ENCODE assay signal across 13 mouse cellular contexts in genomic region chr11:113767285-113767684, GRCm38 (mm10). TPM values are rescaled to one million over a fixed set of nuclear protein-coding genes. Genes with fewer than 3 reads are reported as not detected.
DNase-seq lines count a peak whose midpoint lies in the region; ATAC-seq and TF ChIP-seq lines count a peak whose summit lies in the region.
"Had no signal": no experiment of that assay in that cellular context is flagged by ENCODE, and none has a peak within 500 bp of the region (broad histone marks: within the 10 kb centered on the region; RNA-seq: fewer than 3 reads in every experiment).

No protein-coding gene starts in this region.

- no peaks in the 10 kb centered on the region for H3K36me3 ChIP-seq in forebrain, postnatal 0 days (ENCODE audit: insufficient read depth)
- H3K36me3 ChIP-seq in forebrain, embryonic 11.5 days (ENCODE audit: control insufficient read depth, insufficient read depth, low read length): no peaks in the 10 kb centered on the region
- no peaks in the 10 kb centered on the region for H3K36me3 ChIP-seq in lung, embryonic 16.5 days (ENCODE audit: control insufficient read depth, insufficient read depth, low read length)
- no peaks in the 10 kb centered on the region for H3K36me3 ChIP-seq in heart, embryonic 16.5 days (ENCODE audit: control insufficient read depth, insufficient read depth)
- H3K36me3 ChIP-seq: hindbrain, embryonic 13.5 days had no signal

- H3K4me3 ChIP-seq in forebrain, postnatal 0 days (ENCODE audit: low read depth, low read length): no peak overlapping the region
- H3K4me3 ChIP-seq in forebrain, embryonic 11.5 days (ENCODE audit: low read depth, low read length): no peak overlapping the region
- H3K4me3 ChIP-seq in lung, embryonic 16.5 days (ENCODE audit: low read length): no peak overlapping the region
- H3K4me3 ChIP-seq in heart, embryonic 16.5 days (ENCODE audit: low read length): no peak overlapping the region
- H3K4me3 ChIP-seq: hindbrain, embryonic 13.5 days; myocyte had no signal

- DNase-seq in forebrain, postnatal 0 days: no peak
- DNase-seq in forebrain, embryonic 11.5 days (ENCODE audit: low spot score): no peak
- DNase-seq in lung, postnatal 14 days: no peak
- no peak for DNase-seq in thymus, postnatal 14 days
- DNase-seq in left cerebral cortex, postnatal 4 days: no peak

- H3K4me2 ChIP-seq in forebrain, postnatal 0 days (ENCODE audit: low read depth): no peak overlapping the region
- no peak overlapping the region for H3K4me2 ChIP-seq in forebrain, embryonic 11.5 days (ENCODE audit: low read depth, low read length, severe bottlenecking)
- H3K4me2 ChIP-seq in lung, embryonic 16.5 days (ENCODE audit: low read depth, low read length): no peak overlapping the region
- H3K4me2 ChIP-seq in heart, embryonic 16.5 days (ENCODE audit: low read depth, low read length): peak overlapping the region; percentile 13; the same call in 1 of the 2 replicates
- H3K4me2 ChIP-seq: hindbrain, embryonic 13.5 days had no signal

- no peak overlapping the region for H3K27ac ChIP-seq in forebrain, postnatal 0 days (ENCODE audit: low read depth, low read length)
- H3K27ac ChIP-seq in forebrain, embryonic 11.5 days (ENCODE audit: low read depth, low read length): no peak overlapping the region
- peak overlapping the region; percentile 82 for H3K27ac ChIP-seq in lung, embryonic 16.5 days (ENCODE audit: low read length)
- peak overlapping the region; percentile 54 for H3K27ac ChIP-seq in heart, embryonic 16.5 days (ENCODE audit: low read length)

- no peaks in the 10 kb centered on the region for H3K27me3 ChIP-seq in forebrain, postnatal 0 days (ENCODE audit: insufficient read depth, low read length)
- no peaks in the 10 kb centered on the region for H3K27me3 ChIP-seq in forebrain, embryonic 11.5 days (ENCODE audit: control insufficient read depth, insufficient read depth, low read length)
- H3K27me3 ChIP-seq in lung, embryonic 16.5 days (ENCODE audit: control insufficient read depth, insufficient read depth, low read depth, low read length): no peaks in the 10 kb centered on the region
- no peaks in the 10 kb centered on the region for H3K27me3 ChIP-seq in heart, embryonic 16.5 days (ENCODE audit: control insufficient read depth, insufficient read depth, low read length)
- H3K27me3 ChIP-seq: hindbrain, embryonic 13.5 days; Patski had no signal

- H3K9ac ChIP-seq in forebrain, postnatal 0 days: no peak overlapping the region
- H3K9ac ChIP-seq in forebrain, embryonic 11.5 days (ENCODE audit: low read length): no peak overlapping the region
- H3K9ac ChIP-seq in lung, embryonic 16.5 days (ENCODE audit: low read length): 0 out of 2 replicates have a peak overlapping the region, but pooled peaks have one; percentile 36
- peak overlapping the region; percentile 23; the same call in 1 of the 2 replicates for H3K9ac ChIP-seq in heart, embryonic 16.5 days (ENCODE audit: low read length)
- H3K9ac ChIP-seq: hindbrain, embryonic 13.5 days had no signal

- 0 out of 2 replicates have a peak, but pooled peaks cover 12% of the 10 kb centered on the region for H3K4me1 ChIP-seq in forebrain, postnatal 0 days (ENCODE audit: insufficient read depth)
- H3K4me1 ChIP-seq in forebrain, embryonic 11.5 days (replicated peaks; ENCODE audit: control insufficient read depth, insufficient read depth, low read length): peaks cover 9% of the 10 kb centered on the region; the same call in 1 of the 2 replicates
- peaks cover 31% of the 10 kb centered on the region for H3K4me1 ChIP-seq in lung, embryonic 16.5 days (replicated peaks; ENCODE audit: control insufficient read depth, insufficient read depth, low read length)
- peaks cover 13% of the 10 kb centered on the region for H3K4me1 ChIP-seq in heart, embryonic 16.5 days (ENCODE audit: control insufficient read depth, insufficient read depth, low read length)

- no peak for TF ChIP-seq CTCF in forebrain, postnatal 0 days (IDR thresholded peaks at IDR 0.05; ENCODE audit: low read depth)

- no peaks in the 10 kb centered on the region for H3K9me3 ChIP-seq in forebrain, postnatal 0 days (ENCODE audit: low read length)
- no peaks in the 10 kb centered on the region for H3K9me3 ChIP-seq in forebrain, embryonic 11.5 days (ENCODE audit: control insufficient read depth, low read length)
- H3K9me3 ChIP-seq in lung, embryonic 16.5 days (ENCODE audit: control insufficient read depth, low read length): no peaks in the 10 kb centered on the region
- no peaks in the 10 kb centered on the region for H3K9me3 ChIP-seq in heart, embryonic 16.5 days (replicated peaks; ENCODE audit: control insufficient read depth, low read length)
- H3K9me3 ChIP-seq: hindbrain, embryonic 13.5 days had no signal

- ATAC-seq in forebrain, postnatal 0 days: peak; percentile 18; the same call in 1 of the 2 replicates
- no peak for ATAC-seq in forebrain, embryonic 11.5 days (replicated peaks; ENCODE audit: low FRiP score)
- ATAC-seq in lung, embryonic 16.5 days (ENCODE audit: low read depth): peak; percentile 13
- no peak; the same call in 1 of the 2 replicates for ATAC-seq in heart, embryonic 16.5 days (replicated peaks; ENCODE audit: extremely low read depth, insufficient read depth, low FRiP score)
- ATAC-seq in megakaryocyte progenitor cell, adult 5-6 weeks (replicated peaks; ENCODE audit: poor library complexity): 0 out of 2 replicates have a peak, but pooled peaks have one; percentile 8
- ATAC-seq: Patski had no signal

- 61% methylated on average over 8 of the region's 8 CpGs for WGBS in forebrain, postnatal 0 days
- WGBS in forebrain, embryonic 11.5 days: 74% methylated on average over 8 of the region's 8 CpGs
- WGBS in lung, embryonic 16.5 days: 44% methylated on average over 8 of the region's 8 CpGs
- WGBS in heart, embryonic 16.5 days: 34% methylated on average over 8 of the region's 8 CpGs

- intact Hi-C loops in left cerebral cortex, postnatal 4 days (cut with DNase I): no loop called here

RNA-seq across cellular contexts. Expression of gene Cdc42ep4, which starts 15.6 kb away (rescaled TPM):
- total RNA-seq in forebrain, postnatal 0 days (2014; rRNA removed): 86.6 and 102 TPM in 2 replicates
- polyA plus RNA-seq in forebrain, postnatal 0 days (2015; fragmentation: Nextera tagmentation; extraction: Ambion mirVana): 75.4 and 81.0 TPM in 2 replicates
- 78.5 and 88.6 TPM in 2 replicates for polyA plus RNA-seq in forebrain, embryonic 11.5 days (2014; fragmentation: Nextera tagmentation; extraction: Ambion mirVana)
- 129 and 130 TPM in 2 replicates for polyA plus RNA-seq in lung, embryonic 16.5 days (2015; fragmentation: Nextera tagmentation; extraction: Ambion mirVana)
- polyA plus RNA-seq in heart, embryonic 16.5 days (2015; fragmentation: Nextera tagmentation; extraction: Ambion mirVana): 25.1 and 30.2 TPM in 2 replicates
- 10.0 and 10.3 TPM in 2 replicates for total RNA-seq in megakaryocyte progenitor cell, adult 5-6 weeks (2015)
- 14.5 and 14.7 TPM in 2 replicates for total RNA-seq in megakaryocyte progenitor cell, adult 5-6 weeks (2017)
- 10 to 100 TPM; 53.1 to 53.4 TPM for total RNA-seq in left cerebral cortex, postnatal 4 days (2021)

RNA-seq across cellular contexts. Expression of gene Cpsf4l, which starts 57.5 kb away (rescaled TPM):
- not detected in 2 replicates for total RNA-seq in forebrain, postnatal 0 days (2014; rRNA removed)
- 0.10 and 0.30 TPM in 2 replicates for polyA plus RNA-seq in forebrain, postnatal 0 days (2015; fragmentation: Nextera tagmentation; extraction: Ambion mirVana)
- 0.33 and 0.47 TPM in 2 replicates for polyA plus RNA-seq in forebrain, embryonic 11.5 days (2014; fragmentation: Nextera tagmentation; extraction: Ambion mirVana)
- polyA plus RNA-seq in lung, embryonic 16.5 days (2015; fragmentation: Nextera tagmentation; extraction: Ambion mirVana): 0.90 and 3.1 TPM in 2 replicates
- polyA plus RNA-seq in heart, embryonic 16.5 days (2015; fragmentation: Nextera tagmentation; extraction: Ambion mirVana): 4.6 and 13.3 TPM in 2 replicates
- total RNA-seq in megakaryocyte progenitor cell, adult 5-6 weeks (2015): not detected in 2 replicates
- not detected in 2 replicates for total RNA-seq in megakaryocyte progenitor cell, adult 5-6 weeks (2017)
- not detected for total RNA-seq in left cerebral cortex, postnatal 4 days (2021)
- total RNA-seq: common myeloid progenitor, adult 5-6 weeks had no signal
- polyA plus RNA-seq: macrophage had no signal

Comparison
In these comparisons a context has a peak if more than half of its experiments do, and no peak if none do; other contexts are left out.
1. ATAC-seq: peak in forebrain, postnatal 0 days (single experiment), lung, embryonic 16.5 days (single experiment) and megakaryocyte progenitor cell, adult 5-6 weeks (single experiment); none in forebrain, embryonic 11.5 days (single experiment) and heart, embryonic 16.5 days (single experiment).
2. H3K27ac ChIP-seq: peak in lung, embryonic 16.5 days (single experiment) and heart, embryonic 16.5 days (single experiment); none in forebrain, postnatal 0 days (single experiment) and forebrain, embryonic 11.5 days (single experiment).
3. H3K9ac ChIP-seq: peak in lung, embryonic 16.5 days (single experiment) and heart, embryonic 16.5 days (single experiment); none in forebrain, postnatal 0 days (single experiment) and forebrain, embryonic 11.5 days (single experiment).